Mouse (Mus musculus): Measurements from ENCODE around the gene Atp5g3. TPM values are rescaled to one million over a fixed set of nuclear protein-coding genes. Genes with fewer than 3 reads are reported as not detected.

Atp5g3 gene
- 100 to 1,000 TPM; 143 to 157 TPM for total RNA-seq (2023)

DNA sequence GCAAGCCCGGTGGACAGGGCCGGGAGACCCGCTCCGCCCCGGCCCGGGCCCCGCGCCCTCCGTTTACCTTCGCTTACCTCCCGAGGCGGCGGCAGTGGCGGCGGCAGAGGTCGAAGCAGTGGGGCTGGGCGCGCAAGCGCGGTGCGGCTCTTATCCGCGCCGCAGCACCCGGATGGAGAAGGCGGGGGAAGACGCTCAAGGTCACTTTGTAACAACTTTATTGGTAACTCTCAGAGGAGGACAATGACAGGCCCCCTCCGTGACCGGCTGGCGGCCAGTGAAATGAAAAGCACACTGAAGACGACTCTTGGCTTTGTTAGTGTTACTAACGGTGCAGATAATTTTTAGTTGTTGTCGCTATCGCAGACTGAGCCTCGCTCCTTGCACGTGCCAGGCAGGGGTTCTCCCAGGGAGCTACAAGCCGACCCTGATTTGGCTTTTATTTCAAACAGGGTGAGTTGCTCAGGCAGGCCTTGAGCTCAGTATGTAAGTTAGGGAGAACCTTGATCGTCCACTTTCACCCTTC is at the start of gene Atp5g3:
Gene Atp5g3, minus strand, starts transcription at position 152 of the 526 bp plus-strand sequence.

DNA sequence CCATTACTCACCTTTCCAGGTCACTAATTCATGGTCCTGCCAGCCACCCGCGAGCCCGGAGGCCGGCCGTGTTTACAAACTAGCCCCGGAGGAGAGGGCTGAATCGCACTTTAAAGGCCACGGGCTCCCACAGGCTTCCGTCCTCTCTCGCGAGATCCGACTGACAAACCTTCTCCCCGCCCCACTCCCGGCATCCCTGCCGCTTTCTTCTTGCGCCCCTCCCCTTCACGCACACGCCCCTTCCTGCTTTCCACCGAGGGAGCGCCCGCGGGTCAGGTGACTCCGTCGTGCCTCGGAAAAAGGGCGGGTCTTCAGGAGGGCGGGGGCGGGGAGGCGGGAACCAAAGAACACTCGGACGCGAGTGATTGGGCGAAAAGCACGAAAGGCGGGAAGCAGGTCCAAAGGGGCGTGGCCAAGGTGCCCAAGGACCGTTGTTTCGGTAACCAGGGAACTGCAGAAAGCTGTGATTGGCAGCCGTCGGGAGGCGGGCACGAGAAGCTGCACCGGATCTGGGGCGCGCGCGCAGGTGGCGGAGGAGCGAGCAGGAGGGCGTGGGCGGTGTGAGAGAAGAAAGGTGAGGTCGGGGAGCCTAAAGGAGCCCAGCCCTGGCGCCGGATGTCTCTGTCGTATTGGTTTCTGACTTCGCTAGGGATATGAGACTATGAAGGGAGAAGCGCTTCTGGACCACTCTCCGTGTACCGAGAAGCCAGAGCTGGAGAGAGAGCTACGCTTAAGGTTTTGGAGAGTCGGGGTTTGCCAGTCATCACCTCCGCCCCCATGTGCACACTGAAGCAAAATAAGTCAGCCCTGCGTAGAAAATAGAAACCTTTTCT is 18.4 kb downstream of the Atp5g3 start, which contains the start of gene Atf2:
Gene Atf2, minus strand, starts transcription at position 176 of the 833 bp plus-strand sequence.

Other genes with a start within 250 kb of the Atp5g3 start
- gene Chn1, start 136.0 kb downstream of the Atp5g3 start, total RNA-seq (2023): 1 to 10 TPM in 1 of 2 experiments, under 1 TPM in 1; 0.77 to 1.3 TPM
- gene Atf2, start 18.7 kb downstream of the Atp5g3 start, total RNA-seq (2023): 10 to 100 TPM; 44.2 to 55.0 TPM